Mouse (Mus musculus) mouse embryonic stem cell (cell line): ENCODE results near the gene Proz.
"Not testable (repeated sequence)": the region's sequence is repeated elsewhere in the genome, so short reads cannot be mapped to it uniquely, and the experiment has no call there.

Experiments
- in situ Hi-C, 2 experiments: fragments of 300-500 bp; cut with MboI; formaldehyde crosslinking; loops; 1 replicate in 1 of 2; 3 replicates in 1 of 2; pipeline ENCODE4 v1.14.3; 2019 to 2020; ENCODE audit warnings: low sequenced_read_pairs in 2 of 2, low pct_unique_long_range_greater_than_20kb in 1 of 2, mixed read lengths in 1 of 2; ENCODE audit not compliant: unreplicated experiment in 1 of 2

The Proz gene

DNA sequence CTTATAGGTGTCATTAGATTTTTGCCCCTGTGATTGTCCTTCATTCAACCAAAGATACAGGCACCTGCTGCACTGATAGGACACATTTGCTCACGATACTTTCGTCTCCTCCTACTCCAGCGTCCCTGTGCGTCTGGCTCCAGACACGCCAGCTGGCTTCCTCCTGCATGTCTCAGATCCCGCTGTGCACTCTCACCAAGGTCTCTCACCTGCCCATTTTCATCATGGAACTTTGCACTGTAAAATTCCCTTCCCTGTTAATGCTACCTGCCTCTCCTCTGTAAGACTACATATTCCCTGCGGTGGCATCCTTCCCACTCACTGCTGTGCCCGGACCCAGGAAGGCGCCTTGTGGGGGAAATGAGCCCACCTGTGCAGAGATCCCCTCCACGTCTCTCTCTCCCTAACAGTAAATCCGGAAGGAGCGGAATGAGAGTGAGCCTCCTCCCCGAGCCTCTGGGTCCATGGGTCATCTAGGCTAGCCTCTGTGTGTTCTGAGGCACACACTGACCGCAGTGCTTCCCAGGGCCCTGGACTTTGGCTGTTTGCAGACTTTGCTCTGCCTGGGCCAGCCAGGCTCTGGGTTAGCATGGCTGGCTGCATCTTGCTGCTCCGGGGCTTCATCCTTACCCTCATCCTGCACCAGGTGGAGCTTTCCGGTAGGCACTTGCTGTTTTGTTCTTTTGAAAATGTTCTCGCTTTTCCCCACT is at the start of gene Proz:
Gene Proz (plus strand): TSS at position 474 of the 710 bp plus-strand sequence.
- in situ Hi-C loops = no loop called here

GRCm38 (mm10) chr8:13019560-13019959 is 41.2 kb upstream of the Proz start:
- in situ Hi-C loops = no loop called here

DNA sequence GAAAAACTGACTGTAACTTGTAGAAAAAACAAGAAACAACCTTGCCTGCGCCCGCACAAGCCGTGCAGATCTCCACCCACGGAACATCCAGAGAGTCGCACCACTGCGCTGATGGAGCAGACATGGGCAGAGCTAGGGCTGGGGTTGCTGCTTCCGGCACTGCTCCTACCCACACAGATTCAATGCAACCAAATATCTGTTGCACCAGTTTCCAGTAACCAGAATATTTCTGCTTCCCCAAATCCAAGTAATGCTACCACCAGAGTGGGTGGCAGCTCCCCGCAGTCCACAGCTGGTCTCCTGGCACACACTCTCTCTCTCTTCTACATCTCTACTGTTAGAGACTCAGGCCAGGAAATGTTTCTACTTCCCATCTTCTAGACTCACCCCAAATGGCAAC is 38.9 kb upstream of the Proz start:
- in situ Hi-C loops = no loop called here

GRCm38 (mm10) chr8:13025487-13026224 is 35.1 kb upstream of the Proz start, which contains the start of gene F7:
F7 (plus strand) TSS chr8:13026034.
- in situ Hi-C loops = no loop called here

DNA sequence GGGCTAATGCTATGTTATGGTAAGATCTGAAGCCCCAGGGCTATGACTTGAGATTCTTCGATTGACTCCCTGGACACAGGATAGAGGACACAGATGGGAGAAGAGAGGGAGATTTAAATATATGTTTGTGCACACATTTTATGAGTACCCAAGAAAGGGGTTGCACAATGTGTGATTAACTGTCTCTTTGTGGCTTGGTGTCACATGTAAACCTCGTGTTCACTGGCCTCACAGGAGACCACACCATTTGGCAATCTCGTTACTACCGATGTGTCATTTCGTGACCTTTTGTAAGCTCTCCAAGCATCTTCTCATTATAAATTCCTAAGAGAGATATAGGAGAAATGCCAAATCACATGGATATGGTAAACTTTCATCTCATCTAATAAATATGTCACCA is 33.1 kb upstream of the Proz start:
- in situ Hi-C loops = no loop called here

GRCm38 (mm10) chr8:13028482-13028881 is 32.2 kb upstream of the Proz start:
- in situ Hi-C loops = no loop called here

GRCm38 (mm10) chr8:13036346-13036812 is 24.3 kb upstream of the Proz start:
- in situ Hi-C loops = no loop called here

- in situ Hi-C loops = no loop called here
These were observed 23.7 kb upstream of the Proz start, which contains the start of gene F10 for GRCm38 (mm10) chr8:13037015-13037414. F10 (plus strand) TSS chr8:13037308.

- in situ Hi-C loops = no loop called here
These were observed 23.1 kb upstream of the Proz start for GRCm38 (mm10) chr8:13037569-13037968.

DNA sequence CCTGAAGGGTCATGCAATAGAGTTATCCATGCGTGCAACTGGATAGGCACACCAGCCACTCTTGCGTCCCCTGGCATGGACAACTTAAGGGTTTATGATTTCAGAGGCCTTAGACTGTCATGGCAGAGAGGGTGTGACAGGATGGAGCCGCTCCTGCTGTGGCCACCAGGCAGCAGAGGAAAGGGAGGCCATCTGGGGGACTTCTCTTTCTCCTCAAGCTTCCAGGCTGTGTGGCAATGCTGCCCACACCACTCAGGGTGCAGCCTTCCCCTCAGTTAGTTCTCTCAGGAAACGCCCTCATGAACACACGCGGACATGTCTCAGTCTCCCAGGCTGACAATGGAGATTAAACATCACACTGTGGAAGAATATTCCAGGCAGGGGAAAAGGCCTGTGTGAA is 21.7 kb upstream of the Proz start:
- in situ Hi-C loops = no loop called here

GRCm38 (mm10) chr8:13041459-13041858 is 19.3 kb upstream of the Proz start:
- in situ Hi-C loops = no loop called here

DNA sequence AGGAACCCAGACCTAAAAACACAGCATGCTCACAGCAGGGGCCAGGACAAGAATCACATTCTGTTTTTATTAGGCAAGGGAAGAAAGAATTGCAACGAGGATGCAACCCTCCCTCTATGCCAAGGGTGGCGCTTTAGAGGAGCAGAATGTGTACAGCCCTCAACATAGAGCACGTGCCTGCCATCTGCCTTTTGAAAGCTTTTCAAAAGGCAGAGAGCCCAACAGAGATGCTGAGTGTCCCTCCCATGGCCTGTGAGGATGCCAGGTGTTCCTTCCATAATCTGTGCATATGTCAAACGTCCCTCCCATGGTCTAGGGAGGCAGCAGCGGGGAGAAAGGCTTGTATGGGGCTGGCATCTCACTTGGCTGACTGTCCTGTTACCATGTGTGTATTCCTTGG is 13.1 kb upstream of the Proz start:
- in situ Hi-C loops = no loop called here

DNA sequence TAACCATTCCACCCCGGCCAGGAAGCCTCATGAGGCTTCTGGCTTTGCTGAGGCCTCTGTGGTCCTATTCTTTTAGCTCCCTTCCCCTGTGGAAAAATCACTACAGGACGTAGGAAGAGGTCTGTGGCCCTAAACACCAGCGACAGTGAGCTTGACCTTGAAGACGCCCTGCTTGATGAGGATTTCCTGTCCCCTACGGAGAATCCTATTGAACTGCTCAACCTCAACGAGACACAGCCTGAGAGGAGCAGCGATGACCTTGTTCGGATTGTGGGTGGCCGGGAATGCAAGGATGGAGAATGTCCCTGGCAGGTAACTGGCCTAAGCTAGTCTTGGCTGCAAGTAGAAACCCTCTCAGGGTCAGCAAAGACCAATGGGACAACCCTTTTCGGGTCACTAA is 10.2 kb upstream of the Proz start:
- in situ Hi-C loops = no loop called here

GRCm38 (mm10) chr8:13057351-13057750 is 3.4 kb upstream of the Proz start:
- in situ Hi-C loops = no loop called here

DNA sequence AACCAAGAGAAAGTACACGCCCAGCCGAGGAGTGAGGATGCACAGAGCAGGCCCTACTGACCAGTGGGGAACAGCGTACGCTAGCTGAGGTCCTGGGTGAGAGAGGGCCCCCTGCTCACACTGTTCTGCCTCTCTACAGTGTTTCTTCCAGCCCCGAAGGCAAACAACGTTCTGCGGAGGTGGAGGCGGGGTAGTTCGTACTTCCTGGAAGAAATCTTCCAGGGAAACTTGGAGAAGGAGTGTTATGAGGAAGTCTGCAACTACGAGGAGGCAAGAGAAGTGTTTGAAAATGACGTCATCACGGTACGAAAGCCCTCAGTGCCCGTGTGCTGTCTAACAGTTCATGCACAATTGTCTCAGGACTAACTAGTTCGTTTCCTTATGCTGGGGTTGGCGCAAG is 2.4 kb downstream of the Proz start:
- in situ Hi-C loops = no loop called here

DNA sequence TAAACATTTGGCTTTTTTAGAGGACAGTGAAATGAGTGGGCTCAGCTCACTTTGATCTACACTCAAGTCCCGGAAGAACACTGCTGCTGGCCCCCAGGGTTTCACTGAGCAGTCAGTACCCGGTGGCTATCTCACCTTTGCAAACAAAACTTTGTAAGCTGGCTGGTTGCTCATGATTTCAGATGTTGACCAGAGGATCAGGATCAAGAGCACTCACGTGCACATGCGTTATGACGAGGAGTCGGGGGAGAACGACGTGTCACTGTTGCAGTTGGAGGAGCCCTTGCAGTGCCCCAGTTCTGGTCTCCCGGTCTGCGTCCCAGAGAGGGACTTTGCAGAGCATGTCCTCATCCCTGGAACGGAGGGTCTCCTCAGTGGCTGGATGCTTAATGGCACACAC is 12.5 kb downstream of the Proz start:
- in situ Hi-C loops = no loop called here

- in situ Hi-C loops = no loop called here
These were observed 14.3 kb downstream of the Proz start for GRCm38 (mm10) chr8:13075044-13075443.

- in situ Hi-C loops = not testable (repeated sequence)
These were observed 14.9 kb downstream of the Proz start for GRCm38 (mm10) chr8:13075579-13075978.

DNA sequence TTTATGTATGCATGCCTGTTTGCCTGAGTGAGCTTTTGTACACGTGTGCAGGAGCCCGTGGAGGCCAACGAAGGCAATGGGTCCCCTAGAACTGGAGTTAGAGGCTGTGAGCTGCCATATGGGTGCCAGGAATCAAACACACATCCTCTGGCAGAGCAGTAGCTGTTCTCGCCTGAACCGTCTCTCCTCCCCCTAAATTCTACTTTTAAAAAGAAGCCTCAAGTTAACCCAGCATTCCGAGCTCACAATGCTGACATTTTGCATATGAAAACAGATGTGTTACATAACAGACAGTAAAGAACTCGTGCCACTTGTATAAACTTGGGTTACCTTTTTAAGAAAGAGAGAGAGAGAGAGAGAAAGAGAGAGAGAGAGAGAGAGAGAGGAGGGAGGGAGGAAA is 16.8 kb downstream of the Proz start:
- in situ Hi-C loops = no loop called here

DNA sequence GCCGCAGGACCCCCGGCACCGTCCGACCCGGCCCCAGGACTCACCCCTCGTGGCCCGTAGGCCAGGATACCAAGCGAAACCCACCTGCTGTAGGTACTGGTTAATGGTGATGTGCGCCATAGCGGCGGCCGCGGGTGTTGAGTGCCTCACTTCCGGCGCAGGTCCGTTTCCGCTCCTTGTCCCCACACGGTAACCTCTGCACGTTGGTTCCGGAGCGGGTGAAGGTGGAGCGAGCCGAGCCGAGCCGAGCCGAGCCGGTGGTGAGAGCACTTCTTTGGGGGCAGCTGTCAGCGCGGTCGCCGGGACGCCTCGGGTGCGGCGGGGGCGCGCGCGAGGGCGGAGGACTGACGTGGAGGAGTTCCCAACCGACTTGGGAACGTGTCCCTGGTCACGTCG is 44.0 kb downstream of the Proz start:
- in situ Hi-C loops = no loop called here
